Mouse (Mus musculus): ENCODE measurements around the gene Rnase1. TPM values are rescaled to one million over a fixed set of nuclear protein-coding genes. Genes with fewer than 3 reads are reported as not detected.
"Not testable (repeated sequence)": the region's sequence is repeated elsewhere in the genome, so short reads cannot be mapped to it uniquely, and the experiment has no call there.

Gene Rnase1
- polyA plus RNA-seq, 1 experiment from 2014 or later = 2.1 TPM

DNA sequence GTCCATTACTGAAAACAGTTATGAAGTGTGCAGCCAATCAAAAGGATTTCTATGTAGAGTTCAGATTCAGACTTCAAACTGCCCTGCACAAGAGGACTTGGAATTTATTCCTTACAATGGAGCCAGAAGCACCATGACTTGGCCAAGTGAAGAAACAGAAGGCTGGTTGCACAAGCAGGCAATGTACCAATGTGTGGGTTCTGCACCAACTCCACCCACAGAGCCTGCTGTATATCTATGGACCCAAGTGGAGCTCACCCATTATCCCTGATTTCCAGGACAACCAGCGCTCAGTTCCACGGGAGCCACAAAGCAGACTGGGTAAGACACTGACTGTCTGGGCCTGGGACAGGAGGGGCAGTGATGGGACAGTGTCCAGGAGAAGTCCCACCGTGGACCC is 15.4 kb upstream of the Rnase1 start, which contains the start of gene Rnase2b:
Gene Rnase2b (plus strand): TSS at position 285 of the 400 bp plus-strand sequence.
- not testable (repeated sequence) for H3K27me3 ChIP-seq (ENCODE audit: control insufficient read depth, insufficient read depth, low read depth, low read length); H3K4me2 ChIP-seq (ENCODE audit: low read depth, low read length); H3K4me3 ChIP-seq (ENCODE audit: low read depth, low read length); H3K36me3 ChIP-seq (ENCODE audit: control insufficient read depth, insufficient read depth); H3K9me3 ChIP-seq (replicated peaks; ENCODE audit: control insufficient read depth, low read length); H3K4me1 ChIP-seq (ENCODE audit: control insufficient read depth, low read depth, low read length); ATAC-seq (ENCODE audit: low read depth); H3K27ac ChIP-seq (ENCODE audit: low read length); H3K9ac ChIP-seq (ENCODE audit: low read depth, low read length)
- 75% methylated on average over 3 of the region's 3 CpGs for WGBS (ENCODE audit: insufficient replicate concordance)

DNA sequence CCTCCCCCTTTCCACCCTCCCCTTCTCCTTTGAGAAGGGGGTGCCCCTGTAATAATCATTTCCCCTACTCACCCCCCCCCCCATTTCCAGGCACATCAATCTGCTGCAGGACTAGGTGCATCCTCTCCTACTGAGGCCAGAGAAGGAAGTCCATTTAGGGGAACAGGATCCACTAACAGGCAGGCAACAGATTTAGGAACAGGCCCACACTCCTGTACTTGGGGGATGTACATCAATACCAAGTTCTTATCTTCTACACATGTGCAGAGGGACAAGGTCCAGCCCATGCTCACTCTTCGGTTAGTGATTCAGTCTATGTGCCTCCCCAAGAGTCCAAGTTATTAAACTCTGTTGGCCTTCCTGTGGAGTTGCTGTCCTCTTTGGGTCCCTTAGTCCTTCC is 10.5 kb upstream of the Rnase1 start:
- Histone ChIP-seq H3K27ac (ENCODE audit: low read length) (no peak overlapping the region), H3K4me2 (ENCODE audit: low read depth, low read length) (no peak overlapping the region), H3K4me3 (ENCODE audit: low read depth, low read length) (no peak overlapping the region), H3K36me3 (ENCODE audit: control insufficient read depth, insufficient read depth) (no peaks in the 10 kb centered on the region), H3K4me1 (ENCODE audit: control insufficient read depth, low read depth, low read length) (peaks cover 8% of the 10 kb centered on the region), H3K9me3 (replicated peaks; ENCODE audit: control insufficient read depth, low read length) (no peaks in the 10 kb centered on the region), H3K27me3 (ENCODE audit: control insufficient read depth, insufficient read depth, low read depth, low read length) (no peaks in the 10 kb centered on the region), H3K9ac (ENCODE audit: low read depth, low read length) (no peak overlapping the region)
- 65% methylated on average over 1 of the region's 1 CpGs for WGBS (ENCODE audit: insufficient replicate concordance)
- 0 out of 2 replicates have a peak, but pooled peaks have one; percentile 11 for ATAC-seq (ENCODE audit: low read depth)

DNA sequence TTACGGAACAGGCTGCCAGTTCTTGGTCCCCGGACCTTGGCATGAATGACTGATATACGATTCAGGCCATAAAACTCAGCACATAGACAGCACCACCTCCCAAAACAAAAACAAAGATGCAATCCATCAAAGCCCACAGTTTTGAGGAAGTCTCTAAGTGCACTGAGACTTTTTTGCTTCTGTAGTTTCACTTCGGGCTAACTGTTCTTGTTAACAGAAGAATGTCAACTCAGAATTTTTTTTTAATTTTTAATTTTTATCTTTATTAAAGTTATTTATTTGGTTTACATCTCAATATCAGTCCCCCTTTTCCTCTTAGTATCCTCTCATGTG is 10.1 kb upstream of the Rnase1 start:
- WGBS (ENCODE audit: insufficient replicate concordance) = 55% methylated on average over 4 of the region's 4 CpGs
- Histone ChIP-seq H3K27ac (ENCODE audit: low read length) (no peak overlapping the region), H3K4me3 (ENCODE audit: low read depth, low read length) (no peak overlapping the region), H3K4me2 (ENCODE audit: low read depth, low read length) (no peak overlapping the region), H3K9me3 (replicated peaks; ENCODE audit: control insufficient read depth, low read length) (no peaks in the 10 kb centered on the region), H3K36me3 (ENCODE audit: control insufficient read depth, insufficient read depth) (no peaks in the 10 kb centered on the region), H3K9ac (ENCODE audit: low read depth, low read length) (no peak overlapping the region), H3K4me1 (ENCODE audit: control insufficient read depth, low read depth, low read length) (peaks cover 12% of the 10 kb centered on the region), H3K27me3 (ENCODE audit: control insufficient read depth, insufficient read depth, low read depth, low read length) (no peaks in the 10 kb centered on the region)
- ATAC-seq (ENCODE audit: low read depth) = no peak

DNA sequence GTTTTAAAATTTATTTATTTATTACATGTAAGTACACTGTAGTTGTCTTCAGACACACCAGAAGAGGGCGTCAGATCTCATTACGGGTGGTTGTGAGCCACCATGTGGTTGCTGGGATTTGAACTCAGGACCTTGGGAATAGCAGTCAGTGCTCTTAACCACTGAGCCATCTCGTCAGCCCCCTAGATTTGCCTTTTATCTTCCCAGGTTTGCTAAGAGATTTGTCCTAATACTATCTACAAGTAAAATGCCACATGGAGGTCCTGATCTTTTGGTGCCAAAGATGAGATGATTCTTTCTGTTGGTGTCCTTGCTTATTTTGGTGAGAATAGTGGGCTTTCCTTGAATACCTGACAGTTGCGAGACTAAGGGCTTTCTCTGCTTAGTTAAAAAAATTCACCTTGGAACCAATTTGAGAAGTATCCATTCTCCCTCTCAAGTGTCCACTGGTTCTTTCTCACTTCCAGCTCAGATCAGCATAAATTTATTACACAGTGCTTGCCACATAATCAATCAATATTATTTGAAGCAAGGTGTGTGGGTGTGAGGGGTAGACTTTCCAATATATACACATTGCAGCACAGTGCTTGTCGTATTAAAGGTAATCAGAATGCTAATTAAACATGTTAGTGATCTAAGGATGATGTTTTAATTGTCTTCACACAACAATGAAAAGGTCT is 9.6 kb upstream of the Rnase1 start:
- no peaks in the 10 kb centered on the region for H3K9me3 ChIP-seq (replicated peaks; ENCODE audit: control insufficient read depth, low read length)
- H3K27me3 ChIP-seq (ENCODE audit: control insufficient read depth, insufficient read depth, low read depth, low read length) = no peaks in the 10 kb centered on the region
- H3K36me3 ChIP-seq (ENCODE audit: control insufficient read depth, insufficient read depth) = no peaks in the 10 kb centered on the region
- H3K4me2 ChIP-seq (ENCODE audit: low read depth, low read length) = no peak overlapping the region
- 78% methylated on average over 5 of the region's 5 CpGs for WGBS (ENCODE audit: insufficient replicate concordance)
- H3K27ac ChIP-seq (ENCODE audit: low read length) = no peak overlapping the region
- no peak overlapping the region for H3K4me3 ChIP-seq (ENCODE audit: low read depth, low read length)
- H3K4me1 ChIP-seq (ENCODE audit: control insufficient read depth, low read depth, low read length) = peaks cover 12% of the 10 kb centered on the region
- no peak overlapping the region for H3K9ac ChIP-seq (ENCODE audit: low read depth, low read length)
- no peak for ATAC-seq (ENCODE audit: low read depth)

DNA sequence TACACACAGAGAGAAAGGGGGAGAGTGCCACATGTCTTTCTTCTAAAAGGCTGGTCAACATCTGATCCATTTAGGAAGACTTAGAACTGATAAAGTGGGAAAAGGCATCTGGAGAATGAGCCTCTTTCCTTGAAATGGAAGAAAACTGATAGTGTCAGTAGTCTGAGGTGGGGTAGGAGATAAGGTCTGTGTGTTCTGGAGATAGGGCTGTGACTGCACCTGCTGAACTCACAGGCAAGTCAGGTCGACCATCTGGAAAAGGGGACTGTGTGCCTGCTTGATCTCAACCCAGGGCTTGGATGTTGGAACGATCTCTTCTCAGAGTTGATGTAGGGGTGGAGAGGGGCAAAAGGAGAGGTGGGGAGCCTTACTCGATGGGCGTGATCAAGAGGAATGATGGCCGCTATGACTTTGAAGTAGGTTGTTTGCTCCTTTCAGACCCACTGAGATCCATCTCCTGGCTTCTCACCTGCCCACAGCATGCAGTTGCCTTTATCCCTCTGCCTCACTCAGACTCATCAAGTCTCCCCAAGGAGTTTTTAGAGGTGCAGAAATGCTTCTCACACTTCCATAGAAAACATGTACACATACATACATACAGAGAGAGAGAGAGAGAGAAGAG is 5.8 kb upstream of the Rnase1 start:
- Histone ChIP-seq H3K4me3 (ENCODE audit: low read depth, low read length) (no peak overlapping the region), H3K9me3 (replicated peaks; ENCODE audit: control insufficient read depth, low read length) (no peaks in the 10 kb centered on the region), H3K9ac (ENCODE audit: low read depth, low read length) (peak overlapping the region; percentile 39; the same call in 1 of the 2 replicates), H3K4me1 (ENCODE audit: control insufficient read depth, low read depth, low read length) (peaks cover 48% of the 10 kb centered on the region), H3K4me2 (ENCODE audit: low read depth, low read length) (no peak overlapping the region), H3K36me3 (ENCODE audit: control insufficient read depth, insufficient read depth) (no peaks in the 10 kb centered on the region), H3K27me3 (ENCODE audit: control insufficient read depth, insufficient read depth, low read depth, low read length) (no peaks in the 10 kb centered on the region), H3K27ac (ENCODE audit: low read length) (peak overlapping the region; percentile 73)
- peak; percentile 65 for ATAC-seq (ENCODE audit: low read depth)
- WGBS (ENCODE audit: insufficient replicate concordance) = 35% methylated on average over 5 of the region's 5 CpGs

DNA sequence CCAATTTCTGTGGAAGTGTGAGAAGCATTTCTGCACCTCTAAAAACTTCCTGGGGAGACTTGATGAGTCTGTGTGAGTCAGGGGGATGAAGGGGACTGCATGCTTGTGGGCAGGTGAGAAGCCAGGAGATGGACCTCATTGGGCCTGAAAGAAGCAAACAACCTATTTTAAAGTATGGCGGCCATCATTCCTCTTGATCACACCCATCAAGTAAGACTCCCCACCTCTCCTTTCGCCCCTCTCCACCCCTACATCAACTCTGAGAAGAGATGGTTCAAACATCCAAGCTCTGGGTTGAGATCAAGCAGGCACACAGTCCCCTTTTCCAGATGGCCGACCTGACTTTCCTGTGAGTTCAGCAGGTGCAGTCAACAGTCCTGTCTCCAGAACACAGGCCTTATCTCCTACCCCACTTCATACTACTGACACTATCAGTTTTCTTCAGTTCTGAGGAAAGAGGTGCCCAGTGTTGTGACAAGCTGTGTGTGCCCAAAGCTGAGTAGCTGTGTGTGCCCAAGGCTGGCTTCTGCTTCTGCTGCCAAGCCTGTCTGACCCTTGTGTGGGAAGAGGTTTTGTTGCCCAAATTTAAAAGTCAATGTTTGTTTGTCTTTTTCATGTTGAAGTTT is 3.7 kb upstream of the Rnase1 start:
- peaks cover 63% of the 10 kb centered on the region for H3K4me1 ChIP-seq (ENCODE audit: control insufficient read depth, low read depth, low read length)
- H3K27me3 ChIP-seq (ENCODE audit: control insufficient read depth, insufficient read depth, low read depth, low read length) = no peaks in the 10 kb centered on the region
- H3K9ac ChIP-seq (ENCODE audit: low read depth, low read length) = peak overlapping the region; percentile 41
- WGBS (ENCODE audit: insufficient replicate concordance) = 56% methylated on average over 3 of the region's 3 CpGs
- no peak overlapping the region for H3K4me3 ChIP-seq (ENCODE audit: low read depth, low read length)
- peak overlapping the region; percentile 45 for H3K4me2 ChIP-seq (ENCODE audit: low read depth, low read length)
- peak overlapping the region; percentile 73 for H3K27ac ChIP-seq (ENCODE audit: low read length)
- ATAC-seq (ENCODE audit: low read depth) = peak; percentile 91
- no peaks in the 10 kb centered on the region for H3K36me3 ChIP-seq (ENCODE audit: control insufficient read depth, insufficient read depth)
- no peaks in the 10 kb centered on the region for H3K9me3 ChIP-seq (replicated peaks; ENCODE audit: control insufficient read depth, low read length)

DNA sequence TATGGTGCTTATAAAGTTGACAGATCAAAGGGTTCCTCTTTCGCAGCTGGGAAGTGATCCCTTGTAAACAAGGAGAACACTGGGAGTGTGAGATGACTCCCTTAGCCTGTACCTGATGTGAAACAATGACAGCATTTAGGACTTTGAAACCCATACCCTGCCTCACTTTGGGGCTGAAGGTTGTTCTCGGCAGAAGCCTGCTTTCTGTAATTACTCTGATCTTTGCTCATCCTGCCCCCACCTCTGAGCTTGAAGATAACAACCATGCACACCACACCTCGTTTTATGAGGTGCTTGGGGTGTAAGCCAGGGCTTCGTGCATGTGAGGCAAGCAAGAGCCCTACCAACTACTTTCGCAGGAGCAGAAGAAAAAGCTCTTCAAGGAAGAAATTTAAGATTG is 2.6 kb upstream of the Rnase1 start:
- Histone ChIP-seq H3K4me2 (ENCODE audit: low read depth, low read length) (peak overlapping the region; percentile 38), H3K27me3 (ENCODE audit: control insufficient read depth, insufficient read depth, low read depth, low read length) (no peaks in the 10 kb centered on the region), H3K4me1 (ENCODE audit: control insufficient read depth, low read depth, low read length) (peaks cover 74% of the 10 kb centered on the region), H3K9ac (ENCODE audit: low read depth, low read length) (peak overlapping the region; percentile 22), H3K36me3 (ENCODE audit: control insufficient read depth, insufficient read depth) (no peaks in the 10 kb centered on the region), H3K9me3 (replicated peaks; ENCODE audit: control insufficient read depth, low read length) (no peaks in the 10 kb centered on the region), H3K27ac (ENCODE audit: low read length) (peak overlapping the region; percentile 73), H3K4me3 (ENCODE audit: low read depth, low read length) (no peak overlapping the region)
- WGBS (ENCODE audit: insufficient replicate concordance) = 46% methylated on average over 5 of the region's 5 CpGs
- ATAC-seq (ENCODE audit: low read depth) = peak; percentile 73

DNA sequence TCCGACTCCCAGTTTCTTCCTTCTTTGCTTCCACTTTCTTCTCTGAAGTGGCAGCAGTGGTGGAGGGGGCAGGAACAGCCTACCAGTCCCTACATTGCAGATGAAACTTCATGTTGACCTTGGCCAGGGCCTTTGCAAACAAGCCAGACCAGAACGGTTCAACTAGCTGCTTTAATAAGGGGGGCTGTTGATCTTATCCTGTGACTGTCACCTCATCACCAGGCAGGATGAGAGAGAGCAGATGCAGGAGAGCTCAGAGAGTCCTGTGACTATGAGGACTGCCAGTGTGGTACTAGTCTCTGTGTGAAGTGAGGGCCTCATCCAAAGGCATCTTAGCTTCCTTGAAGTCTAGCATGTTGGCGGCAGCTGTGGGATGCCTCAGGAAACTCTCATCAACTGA is 1.4 kb upstream of the Rnase1 start:
- no peak overlapping the region; the same call in 1 of the 2 replicates for H3K9ac ChIP-seq (ENCODE audit: low read depth, low read length)
- no peak overlapping the region for H3K4me3 ChIP-seq (ENCODE audit: low read depth, low read length)
- WGBS (ENCODE audit: insufficient replicate concordance) = 60% methylated on average over 3 of the region's 3 CpGs
- H3K36me3 ChIP-seq (ENCODE audit: control insufficient read depth, insufficient read depth) = no peaks in the 10 kb centered on the region
- H3K27me3 ChIP-seq (ENCODE audit: control insufficient read depth, insufficient read depth, low read depth, low read length) = no peaks in the 10 kb centered on the region
- H3K9me3 ChIP-seq (replicated peaks; ENCODE audit: control insufficient read depth, low read length) = no peaks in the 10 kb centered on the region
- H3K4me1 ChIP-seq (ENCODE audit: control insufficient read depth, low read depth, low read length) = peaks cover 85% of the 10 kb centered on the region
- H3K4me2 ChIP-seq (ENCODE audit: low read depth, low read length) = no peak overlapping the region
- H3K27ac ChIP-seq (ENCODE audit: low read length) = peak overlapping the region; percentile 73; the same call in 1 of the 2 replicates
- no peak for ATAC-seq (ENCODE audit: low read depth)

DNA sequence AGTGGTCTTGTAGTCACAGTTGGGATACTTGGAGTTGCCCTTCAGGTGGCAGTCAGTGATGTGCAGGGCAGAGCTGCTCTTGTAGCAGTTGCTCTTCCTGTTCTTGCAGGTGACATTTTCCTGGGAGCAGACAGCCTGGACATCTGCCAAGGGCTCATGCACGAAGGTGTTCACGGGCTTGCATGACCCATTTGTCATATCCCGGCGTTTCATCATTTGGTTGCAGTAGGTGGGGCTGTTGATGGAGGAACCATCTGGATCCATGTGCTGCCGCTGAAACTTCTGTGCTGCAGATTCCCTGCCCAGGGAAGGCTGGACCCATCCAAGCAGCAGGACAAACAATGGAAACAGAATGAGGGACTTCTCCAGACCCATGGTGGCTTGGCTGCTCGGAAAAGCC is 1.1 kb downstream of the Rnase1 start:
- H3K36me3 ChIP-seq (ENCODE audit: control insufficient read depth, insufficient read depth) = no peaks in the 10 kb centered on the region
- 80% methylated on average over 6 of the region's 6 CpGs for WGBS (ENCODE audit: insufficient replicate concordance)
- peak overlapping the region; percentile 22; the same call in 1 of the 2 replicates for H3K27ac ChIP-seq (ENCODE audit: low read length)
- H3K4me1 ChIP-seq (ENCODE audit: control insufficient read depth, low read depth, low read length) = peaks cover 81% of the 10 kb centered on the region
- no peaks in the 10 kb centered on the region for H3K9me3 ChIP-seq (replicated peaks; ENCODE audit: control insufficient read depth, low read length)
- no peaks in the 10 kb centered on the region for H3K27me3 ChIP-seq (ENCODE audit: control insufficient read depth, insufficient read depth, low read depth, low read length)
- no peak overlapping the region for H3K9ac ChIP-seq (ENCODE audit: low read depth, low read length)
- no peak for ATAC-seq (ENCODE audit: low read depth)
- H3K4me3 ChIP-seq (ENCODE audit: low read depth, low read length) = no peak overlapping the region
- H3K4me2 ChIP-seq (ENCODE audit: low read depth, low read length) = no peak overlapping the region

Data from liver, embryonic 16.5 days (tissue).